Mouse (Mus musculus): ENCODE measurements around the gene Dst.
"Not testable (repeated sequence)": the region's sequence is repeated elsewhere in the genome, so short reads cannot be mapped to it uniquely, and the experiment has no call there.

Gene Dst

GRCm38 (mm10) chr1:34033052-34033451, 125.0 kb downstream of the Dst start:
- no peak for DNase-seq

DNA sequence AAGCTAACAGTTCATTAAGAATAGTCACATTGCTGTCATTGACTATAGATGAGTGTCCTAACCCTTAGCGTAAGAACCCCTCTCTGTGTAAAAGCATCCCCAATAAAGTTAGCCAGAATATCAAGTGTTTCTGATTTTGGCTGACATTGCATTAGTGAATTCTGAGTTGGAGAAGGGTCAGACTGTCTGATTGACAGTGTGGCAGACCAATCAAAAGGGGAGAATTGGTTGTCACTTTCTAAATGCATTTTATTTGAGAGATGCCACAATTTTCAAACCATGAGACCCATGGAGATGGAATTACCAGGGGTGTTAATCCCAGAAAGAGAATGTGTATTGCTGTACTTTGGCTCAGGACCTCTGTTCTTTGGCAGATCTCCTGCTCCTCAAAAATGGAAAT, 125.5 kb downstream of the Dst start:
- DNase-seq: no peak

- no peak for DNase-seq
Observed at GRCm38 (mm10) chr1:34033958-34034357, 125.9 kb downstream of the Dst start.

DNA sequence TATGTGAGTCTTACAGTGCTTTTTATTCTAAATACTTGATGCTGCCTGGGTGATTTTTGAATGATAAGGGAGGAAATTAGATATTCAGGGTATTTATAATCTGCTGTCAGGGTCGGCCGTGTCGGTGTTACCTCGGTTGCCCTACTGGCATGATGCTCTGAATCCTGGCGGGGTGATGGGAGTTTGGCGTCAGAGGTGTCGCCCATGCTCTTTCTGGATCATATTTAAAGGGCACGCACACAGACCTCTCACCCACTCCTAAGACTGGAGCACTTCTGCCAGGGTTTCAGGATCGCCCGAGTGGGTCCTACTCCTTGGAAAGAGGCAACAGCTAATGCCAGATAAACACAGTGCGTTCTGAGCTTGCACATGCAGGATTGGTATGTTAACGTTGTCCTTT, 128.1 kb downstream of the Dst start:
- no peak for DNase-seq

DNA sequence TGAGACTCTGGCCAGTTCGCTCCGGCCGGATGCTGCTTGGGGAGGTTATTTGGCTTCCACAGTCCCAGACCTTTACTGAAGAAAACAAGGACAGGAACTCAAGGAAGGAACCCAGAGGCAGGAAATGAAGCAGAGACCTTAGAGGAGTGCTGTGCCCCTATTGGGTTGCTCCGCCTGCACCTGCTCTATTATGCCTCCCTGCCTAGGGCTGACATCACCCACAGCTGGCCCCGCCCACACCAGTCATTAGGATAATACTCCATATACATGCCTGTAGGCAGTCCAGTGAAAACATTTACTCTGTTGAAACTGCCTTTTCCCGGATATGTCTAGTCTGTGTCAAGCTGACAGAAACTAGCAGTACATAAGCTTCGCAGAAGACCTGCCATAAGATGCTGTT, 130.5 kb downstream of the Dst start:
- DNase-seq: no peak

DNA sequence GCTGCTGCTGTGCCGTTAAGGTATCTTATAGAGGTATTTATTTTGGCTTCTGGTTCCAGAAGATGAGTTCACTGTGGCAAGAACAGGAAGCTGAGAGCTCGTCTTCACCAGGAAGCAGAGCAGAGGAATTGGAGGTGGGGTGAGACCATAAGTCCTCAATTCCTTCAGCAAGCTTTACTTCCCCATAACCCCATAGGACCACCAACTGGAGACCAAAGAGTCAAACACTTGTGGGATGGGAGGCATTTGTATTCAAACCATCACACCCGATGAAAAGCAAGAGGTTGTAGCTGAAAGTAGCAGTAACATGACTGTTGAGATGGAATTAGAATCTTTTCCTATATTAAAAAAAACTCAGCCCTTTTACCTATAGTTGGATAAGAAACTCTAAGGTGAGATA, 132.0 kb downstream of the Dst start:
- no peak for DNase-seq

DNA sequence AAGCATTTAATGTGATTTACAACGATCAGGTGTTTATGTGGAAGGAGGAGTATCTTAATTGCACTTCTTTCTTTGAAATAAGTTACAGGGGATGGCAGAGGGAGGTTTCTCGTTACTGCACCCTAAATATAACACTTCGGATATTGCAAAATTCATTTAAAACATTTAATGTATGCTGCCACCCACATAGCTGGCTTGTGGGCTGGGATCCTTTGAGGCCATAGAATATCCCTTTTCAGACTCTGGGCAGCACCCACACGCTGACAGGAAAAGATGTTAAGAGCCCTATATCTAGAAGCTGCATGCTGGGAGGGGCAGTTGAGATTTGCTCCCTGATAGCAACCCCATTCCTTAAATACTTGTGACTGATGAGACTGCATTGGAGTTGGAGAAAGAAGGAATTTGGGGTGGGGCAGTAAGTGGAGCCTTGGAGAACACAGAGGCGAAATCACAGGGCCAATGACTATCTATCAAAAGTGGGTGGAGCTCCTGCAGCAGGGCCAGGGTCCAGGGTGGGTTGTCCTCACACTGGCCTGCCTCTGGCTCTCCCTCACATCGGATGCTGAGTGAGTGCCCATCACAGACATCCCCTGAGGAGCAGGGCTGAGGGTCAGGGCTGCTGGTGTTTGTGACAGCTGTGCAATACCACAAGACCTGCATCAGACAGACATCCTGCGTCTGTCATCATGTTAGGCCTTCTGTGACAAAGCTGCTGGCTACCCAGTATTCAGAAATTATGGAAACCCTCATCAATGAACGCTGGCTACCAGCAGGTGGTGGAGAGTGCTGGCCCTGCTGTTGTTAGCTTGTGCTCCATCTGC, 133.1 kb downstream of the Dst start:
- no peak for DNase-seq

DNA sequence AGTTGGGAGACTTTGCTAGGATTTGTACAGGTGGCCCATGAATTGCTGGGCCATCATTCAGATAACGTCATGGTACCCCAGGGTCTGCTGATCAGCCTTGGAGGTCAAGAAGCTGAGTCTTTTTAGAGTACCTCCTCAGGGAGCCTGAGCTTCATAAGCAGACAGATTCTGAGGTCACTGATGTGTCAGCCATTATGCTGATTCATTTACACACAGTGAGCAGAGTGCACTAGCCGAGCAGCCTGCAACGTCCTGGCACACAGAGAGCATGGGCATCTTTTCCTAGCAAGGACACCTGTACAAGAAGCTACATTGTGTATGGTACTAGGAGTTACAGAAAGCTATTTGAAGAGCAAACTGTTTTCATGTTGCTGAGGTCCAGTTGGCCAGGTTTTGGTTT, 134.3 kb downstream of the Dst start:
- no peak for DNase-seq

DNA sequence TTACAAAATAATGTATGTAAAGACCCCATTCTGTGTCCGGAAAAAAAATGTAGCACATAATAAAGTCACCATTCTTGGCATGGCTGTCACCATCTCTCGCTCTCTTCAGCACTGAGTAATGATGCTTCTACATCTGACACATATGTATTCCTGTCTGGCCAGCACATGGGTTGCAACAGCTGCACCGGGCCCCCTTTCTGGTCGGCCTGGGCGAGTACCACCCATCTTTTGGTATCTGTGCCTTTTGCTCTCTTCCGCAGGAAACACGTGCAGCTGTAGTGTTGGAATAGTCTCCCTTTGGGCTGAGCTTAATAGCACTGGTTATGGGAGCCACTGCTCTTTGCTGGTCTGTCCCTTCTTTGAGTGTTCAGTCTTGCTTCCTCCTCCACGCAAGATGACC, 135.3 kb downstream of the Dst start:
- DNase-seq: no peak

DNA sequence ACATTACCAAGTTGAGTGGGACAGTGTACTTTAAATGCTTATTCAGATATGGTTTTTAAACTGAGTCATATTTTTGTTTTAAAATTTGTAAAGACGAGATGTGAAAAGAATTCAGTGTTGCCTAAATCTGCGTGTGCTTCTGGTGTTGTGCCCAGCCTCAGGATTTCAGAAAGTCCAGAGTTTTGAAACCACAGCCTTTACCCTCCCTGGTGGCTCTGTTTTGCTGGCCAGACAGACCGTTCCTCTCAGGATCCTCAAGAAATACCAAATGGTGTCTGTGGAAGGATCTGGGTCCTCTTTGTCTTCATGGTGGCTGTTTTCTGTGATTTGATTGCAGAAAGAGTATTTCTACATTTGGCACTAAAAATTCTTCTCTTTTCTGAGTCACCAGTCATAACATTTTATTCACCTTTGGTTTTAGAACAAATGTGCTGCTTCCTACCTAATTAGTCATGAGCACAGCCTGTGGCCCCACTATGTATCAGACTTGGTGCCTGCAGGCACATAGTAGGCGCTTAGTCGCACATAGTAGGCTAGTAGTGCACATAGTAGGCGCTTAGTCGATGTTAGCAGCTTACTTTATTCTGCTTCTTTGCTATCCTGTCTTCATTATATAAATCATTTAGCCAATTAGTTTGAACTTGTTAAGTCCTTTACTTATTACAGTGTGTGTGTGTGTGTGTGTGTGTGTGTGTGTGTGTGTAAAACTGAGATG, 136.0 kb downstream of the Dst start:
- no peak for DNase-seq

DNA sequence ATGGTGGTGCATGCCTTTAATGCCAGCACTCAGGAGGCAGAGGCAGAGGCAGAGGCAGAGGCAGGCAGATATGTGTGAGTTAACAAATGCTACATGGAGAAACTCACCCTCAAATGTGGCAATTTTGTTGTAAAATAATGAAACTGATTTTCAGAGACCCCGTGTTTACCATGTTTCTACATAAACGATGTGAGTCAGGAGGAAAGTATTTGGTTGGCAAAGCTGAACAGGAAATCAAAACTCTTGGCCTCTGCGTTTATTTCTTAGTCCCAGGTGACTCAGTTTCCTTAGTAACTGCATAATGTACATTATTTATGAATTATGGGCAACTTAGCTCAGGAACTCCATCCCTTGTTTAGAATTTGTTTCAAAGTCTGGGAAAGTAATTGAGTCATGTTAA, 136.7 kb downstream of the Dst start:
- DNase-seq: no peak

DNA sequence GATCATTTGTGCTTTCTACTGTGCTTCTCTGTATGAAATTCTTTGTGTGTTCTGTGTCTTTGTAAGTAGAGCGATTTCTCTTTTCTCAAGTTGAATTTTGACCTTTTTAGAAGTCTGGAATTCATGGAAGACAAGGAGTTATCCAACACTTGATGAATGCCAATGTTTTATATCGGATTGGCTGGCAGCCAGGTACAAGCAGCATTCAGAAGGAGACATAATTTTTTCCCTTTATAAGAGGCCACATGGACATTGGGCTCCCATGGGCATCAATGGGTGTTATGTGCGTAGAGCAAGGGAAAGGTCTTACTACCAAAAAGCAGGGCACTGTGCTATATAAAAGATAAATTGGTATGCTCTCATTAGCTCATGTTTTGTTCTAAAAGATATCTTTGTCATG, 139.3 kb downstream of the Dst start:
- no peak for DNase-seq

GRCm38 (mm10) chr1:34051251-34051650, 143.2 kb downstream of the Dst start:
- no peak for DNase-seq

DNA sequence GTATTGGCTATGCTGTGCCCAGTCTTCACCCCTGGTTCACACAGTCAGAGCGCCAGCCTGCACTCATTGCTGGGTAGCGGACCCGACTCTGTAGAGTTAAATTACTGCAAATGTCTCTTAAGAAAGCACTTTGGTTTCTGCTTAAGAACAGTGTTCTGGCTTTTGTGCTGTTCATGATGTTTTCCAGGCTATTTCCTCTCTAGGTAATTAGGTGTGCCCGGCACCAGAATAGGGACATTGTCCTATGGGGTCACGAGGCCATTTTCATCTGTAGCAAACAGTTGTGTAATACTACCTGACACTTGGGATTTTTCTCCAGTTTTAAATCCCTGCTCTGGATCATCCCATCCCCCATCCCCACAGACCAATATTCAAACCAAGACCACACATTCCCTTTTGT, 144.4 kb downstream of the Dst start:
- no peak for DNase-seq

DNA sequence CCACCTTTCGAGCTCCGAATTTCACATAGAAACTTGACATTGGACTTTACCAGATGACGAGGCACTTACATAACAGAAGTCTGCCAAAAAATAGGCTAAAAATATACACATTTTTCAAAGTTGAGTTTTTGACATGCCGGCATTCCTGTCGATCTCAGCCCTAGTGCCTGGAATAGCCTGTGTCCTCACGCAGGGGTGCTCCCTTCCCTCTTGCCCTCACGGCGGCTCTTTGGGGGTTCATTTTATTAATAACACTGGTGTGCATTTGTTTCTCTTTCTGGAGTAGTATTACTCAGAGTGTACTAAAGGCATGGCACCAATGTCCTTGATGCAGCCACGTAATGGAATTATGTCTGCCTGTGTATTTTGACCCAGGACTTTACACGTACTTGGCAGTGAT, 146.9 kb downstream of the Dst start:
- DNase-seq: no peak

GRCm38 (mm10) chr1:34056658-34057057, 148.6 kb downstream of the Dst start:
- DNase-seq: no peak

DNA sequence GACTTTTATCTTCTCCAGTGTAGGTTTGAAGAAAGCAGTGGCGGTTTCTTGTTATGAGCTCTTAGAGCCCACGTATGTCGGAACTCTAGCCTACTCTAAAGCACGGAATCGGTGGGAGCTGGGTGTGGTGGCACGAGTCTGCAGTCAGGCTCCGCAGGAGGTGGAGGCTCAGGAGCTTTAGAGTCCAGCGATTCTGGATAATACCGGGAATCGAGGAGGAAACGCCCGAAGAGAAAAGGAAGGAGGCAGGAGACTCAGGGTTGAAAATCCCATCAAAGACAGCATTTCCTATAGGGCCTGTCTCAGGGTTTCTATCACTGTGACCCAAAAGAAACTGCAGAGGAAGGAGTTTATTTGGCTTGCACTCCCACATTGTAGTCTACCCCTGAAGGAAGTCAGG, 151.2 kb downstream of the Dst start:
- DNase-seq: no peak

GRCm38 (mm10) chr1:34060446-34060845, 152.4 kb downstream of the Dst start:
- peak; percentile 32 to 56 for DNase-seq

DNA sequence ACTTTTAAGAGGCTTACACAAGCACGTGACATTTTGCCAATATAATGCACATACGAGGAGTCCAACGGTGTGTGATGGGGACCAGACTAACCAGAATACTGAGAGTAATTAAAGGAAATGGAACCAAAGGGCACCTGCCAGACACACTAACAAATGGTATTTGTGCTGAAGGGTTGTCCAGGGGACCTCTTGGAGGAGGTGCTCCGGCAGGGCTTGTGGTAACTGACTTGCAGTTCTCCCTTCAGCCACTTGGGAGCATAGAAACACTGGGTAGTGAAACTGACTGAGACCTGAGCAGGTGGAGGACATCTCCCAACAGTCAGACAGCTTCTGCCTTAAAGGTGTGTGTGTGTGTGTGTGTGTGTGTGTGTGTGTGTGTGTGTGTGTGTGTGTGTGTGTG, 153.1 kb downstream of the Dst start:
- DNase-seq: peak; percentile 79 to 84

- no peak for DNase-seq
Observed at GRCm38 (mm10) chr1:34061860-34062259, 153.8 kb downstream of the Dst start.

DNA sequence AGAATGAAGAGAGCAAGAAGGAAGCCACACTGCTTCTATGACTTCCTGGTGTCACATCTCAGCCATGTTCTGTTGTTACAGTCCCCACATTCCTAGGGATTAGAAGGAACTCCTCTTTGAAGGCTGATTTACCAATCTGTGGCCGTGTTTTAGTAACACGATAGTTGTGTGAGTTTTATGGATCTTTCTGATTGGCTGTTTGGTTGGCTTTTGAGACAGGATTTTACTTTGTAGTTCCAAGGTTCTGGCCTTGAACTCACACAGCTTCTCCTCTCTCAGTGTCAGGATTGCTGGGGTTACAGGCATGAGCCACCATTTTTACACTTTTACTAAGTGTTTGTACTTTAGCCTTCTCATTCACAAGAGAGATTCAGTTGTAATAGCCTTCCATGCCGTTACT, 155.9 kb downstream of the Dst start:
- no peak for DNase-seq

DNA sequence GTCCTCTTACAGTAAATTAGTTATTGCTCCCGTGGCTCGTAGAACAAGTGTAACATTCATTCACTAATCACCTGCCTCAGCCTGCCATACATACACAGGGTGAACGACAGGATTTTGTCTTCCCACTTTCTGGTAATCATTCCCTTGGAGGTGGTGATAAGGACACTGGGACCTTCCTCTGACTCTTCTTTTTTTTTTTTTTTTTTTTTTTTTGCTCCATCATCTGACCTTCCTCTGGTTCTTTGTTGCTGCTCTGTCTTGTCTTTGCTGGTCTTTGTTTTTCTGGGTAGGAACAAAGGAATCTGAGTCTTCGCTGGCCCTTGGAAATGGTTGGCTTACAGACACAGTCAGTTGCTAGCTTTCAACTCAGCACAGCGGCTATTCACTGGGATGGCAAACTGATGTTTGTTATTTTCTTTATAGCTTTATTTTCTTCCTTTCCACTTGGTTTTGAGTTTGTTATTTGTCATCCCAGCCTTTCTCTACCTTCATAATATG, 157.6 kb downstream of the Dst start:
- DNase-seq: no peak

- not testable (repeated sequence) for DNase-seq
Observed at GRCm38 (mm10) chr1:34066401-34066800, 158.4 kb downstream of the Dst start.

GRCm38 (mm10) chr1:34068341-34068740, 160.3 kb downstream of the Dst start:
- DNase-seq: peak; percentile 45 to 51
